Mouse (Mus musculus) lung, postnatal 0 days (tissue): ENCODE measurements around the gene Gad1. TPM values are rescaled to one million over a fixed set of nuclear protein-coding genes. Genes with fewer than 3 reads are reported as not detected.

Source experiments
- ATAC-seq: fragments of 200-750 bp; cut with Nextera tagmentation; 2 replicates; pipeline ENCODE4 v1.8.0; 2017; ENCODE audit warnings: moderate library complexity
- DNase-seq: peaks from one replicate; pipeline ENCODE4 v3.0.0-alpha.2; 2016; ENCODE audit warnings: low spot score
- H3K27ac ChIP-seq: fragments of 300-500 bp; sonication (generic); 2 replicates; pipeline ENCODE4 v1.5.1; 2014; ENCODE audit warnings: antibody characterized with exemption, mild to moderate bottlenecking, low read length, mixed read lengths
- H3K27me3 ChIP-seq: fragments of 300-500 bp; sonication (generic); replicated peaks from 2 replicates; pipeline ENCODE4 v1.6.1; 2014; ENCODE audit warnings: low read length, mixed read lengths; ENCODE audit not compliant: insufficient read depth
- H3K36me3 ChIP-seq: fragments of 300-500 bp; sonication (generic); 2 replicates; pipeline ENCODE4 v1.6.1; 2014; ENCODE audit warnings: low read length, mixed read lengths; ENCODE audit not compliant: insufficient read depth
- H3K4me1 ChIP-seq: fragments of 300-500 bp; sonication (generic); 2 replicates; pipeline ENCODE4 v1.6.1; 2014; ENCODE audit warnings: antibody characterized with exemption, low read depth, low read length, mixed read lengths; ENCODE audit not compliant: insufficient read depth
- H3K4me2 ChIP-seq: fragments of 300-500 bp; sonication (generic); replicated peaks from 2 replicates; pipeline ENCODE4 v1.6.1; 2014; ENCODE audit warnings: low read depth, mild to moderate bottlenecking, low read length, moderate library complexity, mixed read lengths
- H3K4me3 ChIP-seq: fragments of 300-500 bp; sonication (generic); 2 replicates; pipeline ENCODE4 v1.5.1; 2014; ENCODE audit warnings: low read depth, low read length
- H3K9ac ChIP-seq: fragments of 300-500 bp; sonication (generic); replicated peaks from 2 replicates; pipeline ENCODE4 v1.6.1; 2014; ENCODE audit warnings: low read depth, mild to moderate bottlenecking
- H3K9me3 ChIP-seq: fragments of 300-500 bp; sonication (generic); 2 replicates; pipeline ENCODE4 v1.6.1; 2016; ENCODE audit warnings: low read length, mixed read lengths
- CTCF ChIP-seq: IDR thresholded peaks from 2 replicates; pipeline ENCODE4 v1.5.1; 2016; ENCODE audit warnings: antibody characterized with exemption, mild to moderate bottlenecking
- EP300 ChIP-seq: IDR thresholded peaks from 2 replicates; pipeline ENCODE4 v1.6.1; 2016; ENCODE audit warnings: antibody characterized with exemption, mild to moderate bottlenecking, control low read depth
- WGBS: fragments of 180-500 bp; shearing (Covaris S2); extraction: QIAGEN DNeasy Blood & Tissue Kit; methylation state at CpG from one replicate; pipeline ENCODE4 v1.1.7; 2014; 5-methylcytosine and 5-hydroxymethylcytosine counted together
- polyA plus RNA-seq: library from polyadenylated mRNA; unstranded; fragments of >200 nt; fragmentation: Nextera tagmentation; extraction: Ambion mirVana; gene quantifications from 2 replicates; pipeline ENCODE4 v1.2.1, GENCODE M21; 2015

Gene Gad1
- polyA plus RNA-seq, 1 experiment from 2014 or later: 0.26 TPM

GRCm38 (mm10) chr2:70588200-70588599 lies 35.3 kb downstream of the Gad1 start:
- Histone ChIP-seq H3K9me3 (no peaks in the 10 kb centered on the region), H3K27ac (no peak overlapping the region), H3K4me3 (no peak overlapping the region), H3K4me1 (no peaks in the 10 kb centered on the region), H3K36me3 (no peaks in the 10 kb centered on the region), H3K9ac (no peak overlapping the region), H3K27me3 (no peaks in the 10 kb centered on the region), H3K4me2 (no peak overlapping the region)
- no peak for ATAC-seq
- TF ChIP-seq EP300: no peak
- no peak for TF ChIP-seq CTCF
- no peak for DNase-seq
- WGBS: 88% methylated on average over 6 of the region's 6 CpGs

GRCm38 (mm10) chr2:70592432-70592831 lies 39.6 kb downstream of the Gad1 start:
- H3K4me2 ChIP-seq: no peak overlapping the region
- no peak overlapping the region for H3K27ac ChIP-seq
- H3K9me3 ChIP-seq: no peaks in the 10 kb centered on the region
- no peaks in the 10 kb centered on the region for H3K36me3 ChIP-seq
- H3K4me3 ChIP-seq: no peak overlapping the region
- no peaks in the 10 kb centered on the region for H3K27me3 ChIP-seq
- TF ChIP-seq CTCF (no peak), EP300 (no peak)
- WGBS: 66% methylated on average over 6 of the region's 6 CpGs
- no peak for DNase-seq
- H3K9ac ChIP-seq: no peak overlapping the region
- no peaks in the 10 kb centered on the region for H3K4me1 ChIP-seq
- ATAC-seq: no peak

- Histone ChIP-seq H3K9ac (no peak overlapping the region), H3K27me3 (no peaks in the 10 kb centered on the region), H3K9me3 (no peaks in the 10 kb centered on the region), H3K36me3 (no peaks in the 10 kb centered on the region), H3K4me2 (no peak overlapping the region), H3K4me1 (no peaks in the 10 kb centered on the region), H3K4me3 (no peak overlapping the region), H3K27ac (no peak overlapping the region)
- ATAC-seq: no peak
- 75% methylated on average over 5 of the region's 5 CpGs for WGBS
- TF ChIP-seq CTCF (no peak), EP300 (no peak)
- no peak for DNase-seq
These were observed 40.8 kb downstream of the Gad1 start for GRCm38 (mm10) chr2:70593670-70594069.

- H3K4me2 ChIP-seq: no peak overlapping the region
- H3K27ac ChIP-seq: no peak overlapping the region
- ATAC-seq (no peak), DNase-seq (no peak)
- no peaks in the 10 kb centered on the region for H3K36me3 ChIP-seq
- 65% methylated on average over 2 of the region's 2 CpGs for WGBS
- no peak overlapping the region for H3K4me3 ChIP-seq
- no peaks in the 10 kb centered on the region for H3K27me3 ChIP-seq
- TF ChIP-seq CTCF: no peak
- H3K9ac ChIP-seq: no peak overlapping the region
- no peaks in the 10 kb centered on the region for H3K9me3 ChIP-seq
- no peaks in the 10 kb centered on the region for H3K4me1 ChIP-seq
These were observed 43.0 kb downstream of the Gad1 start for GRCm38 (mm10) chr2:70595896-70596295.

GRCm38 (mm10) chr2:70609769-70610168 lies 56.9 kb downstream of the Gad1 start:
- no peak overlapping the region for H3K4me3 ChIP-seq
- TF ChIP-seq EP300: no peak
- no peak for TF ChIP-seq CTCF
- H3K27ac ChIP-seq: no peak overlapping the region
- no peaks in the 10 kb centered on the region for H3K27me3 ChIP-seq
- no peak overlapping the region for H3K4me2 ChIP-seq
- no peak for DNase-seq
- no peak overlapping the region for H3K9ac ChIP-seq
- H3K36me3 ChIP-seq: no peaks in the 10 kb centered on the region
- ATAC-seq: no peak
- WGBS: 81% methylated on average over 3 of the region's 3 CpGs
- H3K9me3 ChIP-seq: no peaks in the 10 kb centered on the region
- no peaks in the 10 kb centered on the region for H3K4me1 ChIP-seq

GRCm38 (mm10) chr2:70614745-70615351 lies 62.0 kb downstream of the Gad1 start:
- DNase-seq (no peak), ATAC-seq (no peak)
- no peak for TF ChIP-seq EP300
- no peak for TF ChIP-seq CTCF
- Histone ChIP-seq H3K4me2 (no peak overlapping the region), H3K27me3 (no peaks in the 10 kb centered on the region), H3K9me3 (no peaks in the 10 kb centered on the region), H3K36me3 (no peaks in the 10 kb centered on the region), H3K4me3 (no peak overlapping the region), H3K4me1 (no peaks in the 10 kb centered on the region), H3K9ac (no peak overlapping the region), H3K27ac (no peak overlapping the region)
- WGBS: 79% methylated on average over 7 of the region's 7 CpGs

- no peak overlapping the region for H3K4me3 ChIP-seq
- DNase-seq: no peak
- no peaks in the 10 kb centered on the region for H3K4me1 ChIP-seq
- no peak overlapping the region for H3K4me2 ChIP-seq
- H3K9ac ChIP-seq: no peak overlapping the region
- no peak overlapping the region for H3K27ac ChIP-seq
- ATAC-seq: no peak
- 70% methylated on average over 2 of the region's 2 CpGs for WGBS
- TF ChIP-seq CTCF (no peak), EP300 (no peak)
- no peaks in the 10 kb centered on the region for H3K36me3 ChIP-seq
- H3K9me3 ChIP-seq: no peaks in the 10 kb centered on the region
- no peaks in the 10 kb centered on the region for H3K27me3 ChIP-seq
These were observed 63.2 kb downstream of the Gad1 start for GRCm38 (mm10) chr2:70616076-70616475.
